Mouse (Mus musculus) thymus, postnatal 10 days (tissue): ENCODE measurements around the gene Hapln3.

Source experiments
- DNase-seq, 2 experiments: peaks; one replicate each; pipeline ENCODE4 v3.0.0; 2021; ENCODE audit warnings: low spot score in 2 of 2

Gene Hapln3

DNA sequence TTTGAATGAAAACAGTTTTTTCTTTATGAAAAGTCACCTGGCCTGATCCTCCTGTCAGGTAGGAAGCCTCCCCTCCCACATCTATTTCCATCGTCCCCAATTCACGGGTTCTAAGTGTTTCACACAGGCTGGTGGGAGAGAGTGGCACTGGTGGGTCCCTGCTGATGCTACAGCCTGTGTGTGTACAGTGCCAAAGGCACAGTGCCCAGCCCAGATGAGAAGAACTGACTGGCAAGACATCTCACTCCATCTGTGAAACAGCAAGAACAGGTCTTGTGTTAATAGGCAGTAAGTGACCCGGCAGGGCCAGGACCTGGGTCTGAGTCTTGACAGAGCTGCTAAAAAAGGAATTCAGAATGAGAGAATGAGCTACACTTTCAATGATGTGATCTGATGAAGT is 51.6 kb downstream of the Hapln3 start:
- DNase-seq = no peak

- DNase-seq = no peak
Observed at GRCm38 (mm10) chr7:79068231-79068630, 62.6 kb downstream of the Hapln3 start.

GRCm38 (mm10) chr7:79067466-79067865 is 63.4 kb downstream of the Hapln3 start:
- DNase-seq = no peak
